11 mouse cellular contexts compared by ENCODE assay signal in the genomic region with DNA sequence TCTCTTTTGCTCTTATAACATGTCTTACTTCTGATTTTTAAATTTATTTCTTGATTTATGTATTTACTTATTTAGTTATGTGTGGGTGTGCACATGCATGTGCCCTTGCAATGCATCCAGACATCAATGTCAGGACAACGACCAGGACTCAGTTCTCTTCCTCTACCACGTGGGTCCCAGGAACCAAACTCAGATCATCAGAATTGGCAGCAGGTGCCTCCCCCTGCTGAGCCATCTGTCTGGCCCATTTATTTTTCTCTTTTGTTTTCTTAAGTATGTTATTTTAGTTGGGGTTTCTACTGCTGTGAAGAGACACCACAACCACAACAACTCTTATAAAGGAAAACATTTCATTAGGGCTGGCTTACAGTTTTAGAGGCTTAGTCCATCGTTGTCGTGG.
"Had no signal": no experiment of that assay in that cellular context is flagged by ENCODE, and none has a peak within 500 bp of the region (broad histone marks: within the 10 kb centered on the region; RNA-seq: fewer than 3 reads in every experiment).

No protein-coding gene starts in this region.

- H3K4me2 ChIP-seq: limb, embryonic 13.5 days; midbrain, embryonic 15.5 days; neural tube, embryonic 12.5 days had no signal

- H3K4me1 ChIP-seq: limb, embryonic 13.5 days; midbrain, embryonic 15.5 days; neural tube, embryonic 12.5 days had no signal

- ATAC-seq: lung, postnatal 0 days; midbrain, embryonic 15.5 days had no signal

- H3K36me3 ChIP-seq: limb, embryonic 13.5 days; midbrain, embryonic 15.5 days; neural tube, embryonic 12.5 days had no signal

- H3K9me3 ChIP-seq: limb, embryonic 13.5 days; midbrain, embryonic 15.5 days had no signal

- H3K9ac ChIP-seq: limb, embryonic 13.5 days; liver, embryonic 14.5 days; midbrain, embryonic 15.5 days; neural tube, embryonic 12.5 days had no signal

- H3K4me3 ChIP-seq: limb, embryonic 13.5 days; midbrain, embryonic 15.5 days; neural tube, embryonic 12.5 days had no signal

- H3K27me3 ChIP-seq: limb, embryonic 13.5 days; midbrain, embryonic 15.5 days; neural tube, embryonic 12.5 days had no signal

- H3K27ac ChIP-seq: limb, embryonic 13.5 days; liver, embryonic 14.5 days; midbrain, embryonic 15.5 days; neural tube, embryonic 12.5 days; stomach, postnatal 0 days had no signal

- DNase-seq: kidney, postnatal 10 days; kidney, postnatal 4 days; left cerebral cortex, postnatal 4 days; lung, adult 2 months; lung, postnatal 36 days had no signal
